Comparison of ENCODE assay signal across 9 mouse cellular contexts in genomic region chr7:19229404-19229803, GRCm38 (mm10). TPM values are rescaled to one million over a fixed set of nuclear protein-coding genes. Genes with fewer than 3 reads are reported as not detected.
A peak's percentile ranks its signal among the peaks of the same experiment; 100 is the strongest.
DNase-seq lines count a peak whose midpoint lies in the region; ATAC-seq and TF ChIP-seq lines count a peak whose summit lies in the region.
"Had no signal": no experiment of that assay in that cellular context is flagged by ENCODE, and none has a peak within 500 bp of the region (broad histone marks: within the 10 kb centered on the region; RNA-seq: fewer than 3 reads in every experiment).

No protein-coding gene starts in this region.

- H3K9ac ChIP-seq in heart, adult 2 months (ENCODE audit: low read depth, low read length), result peak overlapping the region; percentile 74
- H3K9ac ChIP-seq in limb, embryonic 15.5 days, result peak overlapping the region; percentile 47; the same call in 1 of the 2 replicates
- H3K9ac ChIP-seq in stomach, postnatal 0 days (ENCODE audit: low read length), result peak overlapping the region; percentile 68

- peaks cover 9% of the 10 kb centered on the region; the same call in 1 of the 2 replicates for H3K4me1 ChIP-seq in heart, adult 2 months (ENCODE audit: control insufficient read depth, insufficient read depth, low read length)
- H3K4me1 ChIP-seq in limb, embryonic 15.5 days, result peaks cover 16% of the 10 kb centered on the region
- peaks cover 6% of the 10 kb centered on the region for H3K4me1 ChIP-seq in stomach, postnatal 0 days (replicated peaks; ENCODE audit: control insufficient read depth, insufficient read depth)

- no peak for ATAC-seq in limb, embryonic 15.5 days (ENCODE audit: insufficient number of reproducible peaks, low FRiP score, low TSS enrichment, low read depth)
- no peak for ATAC-seq in stomach, postnatal 0 days (ENCODE audit: low FRiP score, low TSS enrichment)
- ATAC-seq in megakaryocyte-erythroid progenitor cell, adult 5-6 weeks (replicated peaks; ENCODE audit: low FRiP score, low TSS enrichment, poor library complexity, severe bottlenecking), result no peak

- no peaks in the 10 kb centered on the region for H3K9me3 ChIP-seq in limb, embryonic 15.5 days
- H3K9me3 ChIP-seq in stomach, postnatal 0 days (ENCODE audit: control insufficient read depth, low read length), result no peaks in the 10 kb centered on the region

- TF ChIP-seq CTCF in heart, adult 2 months (IDR thresholded peaks at IDR 0.05), result no peak
- TF ChIP-seq CTCF in stomach, postnatal 0 days (IDR thresholded peaks at IDR 0.05; ENCODE audit: low read depth), result no peak

- peak overlapping the region; percentile 71 for H3K4me2 ChIP-seq in limb, embryonic 15.5 days
- H3K4me2 ChIP-seq in stomach, postnatal 0 days (replicated peaks; ENCODE audit: low read depth), result peak overlapping the region; percentile 81

- no peak for TF ChIP-seq EP300 in heart, adult 2 months (IDR thresholded peaks at IDR 0.05; ENCODE audit: insufficient read depth, low read depth, low read length)
- no peak for TF ChIP-seq EP300 in stomach, postnatal 0 days (optimal IDR thresholded peaks at IDR 0.05)

- H3K36me3 ChIP-seq in heart, adult 2 months (ENCODE audit: control insufficient read depth, insufficient read depth, low read length), result no peaks in the 10 kb centered on the region; the same call in 1 of the 2 replicates
- peaks cover 14% of the 10 kb centered on the region; the same call in 1 of the 2 replicates for H3K36me3 ChIP-seq in limb, embryonic 15.5 days
- no peaks in the 10 kb centered on the region for H3K36me3 ChIP-seq in stomach, postnatal 0 days (ENCODE audit: control insufficient read depth, insufficient read depth, low read length)

- TF ChIP-seq POLR2A in heart, adult 2 months (IDR thresholded peaks at IDR 0.05; ENCODE audit: insufficient read depth, low read depth, low read length), result no peak

- DNase-seq in heart, adult 2 months, result no peak
- DNase-seq in heart, postnatal 14 days, result no peak
- DNase-seq in thymus, postnatal 0 days (ENCODE audit: low spot score), result peak; percentile 8
- no peak for DNase-seq in thymus, postnatal 36 days
- DNase-seq in stomach, postnatal 0 days (ENCODE audit: low spot score), result no peak
- no peak for DNase-seq in adrenal gland, postnatal 10 days
- DNase-seq: right cerebral cortex, postnatal 25 days had no signal

- H3K4me3 ChIP-seq in heart, adult 2 months, result peak overlapping the region; percentile 84
- H3K4me3 ChIP-seq in limb, embryonic 15.5 days, result peak overlapping the region; percentile 70
- peak overlapping the region; percentile 65 for H3K4me3 ChIP-seq in stomach, postnatal 0 days (ENCODE audit: low read depth, low read length)

- intact Hi-C loops in heart, adult 2 months (cut with DNase I), result loop anchor here (2.0 to 5.0 kb wide), 3 partner anchors 41 to 133 kb away; partner anchors contain the start of genes Ercc1 and Vasp
- intact Hi-C loops in heart, postnatal 14 days (cut with DNase I), result no loop called here

- peaks cover 1% of the 10 kb centered on the region; the same call in 1 of the 2 replicates for H3K79me2 ChIP-seq in heart, adult 2 months (replicated peaks; ENCODE audit: control insufficient read depth, insufficient read depth, low read length)

- WGBS in heart, adult 2 months, result 20% methylated on average over 5 of the region's 5 CpGs
- 36% methylated on average over 5 of the region's 5 CpGs for WGBS in limb, embryonic 15.5 days
- 29% methylated on average over 5 of the region's 5 CpGs for WGBS in stomach, postnatal 0 days

- H3K27me3 ChIP-seq in heart, adult 2 months (ENCODE audit: control insufficient read depth, insufficient read depth, low read length), result no peaks in the 10 kb centered on the region
- no peaks in the 10 kb centered on the region for H3K27me3 ChIP-seq in limb, embryonic 15.5 days
- no peaks in the 10 kb centered on the region for H3K27me3 ChIP-seq in stomach, postnatal 0 days (ENCODE audit: control insufficient read depth, insufficient read depth, low read length)

- peak overlapping the region; percentile 100 for H3K27ac ChIP-seq in heart, adult 2 months
- peak overlapping the region; percentile 99; the same call in 1 of the 2 replicates for H3K27ac ChIP-seq in limb, embryonic 15.5 days
- H3K27ac ChIP-seq in stomach, postnatal 0 days (replicated peaks), result peak overlapping the region; percentile 99; the same call in 1 of the 2 replicates

RNA-seq across cellular contexts. Expression of gene Opa3, which starts 1.3 kb away (rescaled TPM):
- 10 to 100 TPM; 59.9 to 66.0 TPM for total RNA-seq in heart, adult 2 months (2021)
- 64.6 and 91.3 TPM in 2 replicates for polyA plus RNA-seq in heart, adult 2 months (2012; rRNA removed)
- 10 to 100 TPM; 54.8 to 58.3 TPM for total RNA-seq in heart, postnatal 14 days (2021)
- 25.4 and 25.7 TPM in 2 replicates for polyA plus RNA-seq in thymus, postnatal 0 days (2015; fragmentation: Nextera tagmentation; extraction: Ambion mirVana)
- polyA plus RNA-seq in limb, embryonic 15.5 days (2015; fragmentation: Nextera tagmentation; extraction: Ambion mirVana), result 28.4 and 31.5 TPM in 2 replicates
- polyA plus RNA-seq in stomach, postnatal 0 days (2015; fragmentation: Nextera tagmentation; extraction: Ambion mirVana), result 20.3 and 20.7 TPM in 2 replicates
- 10 to 100 TPM; 26.5 to 26.6 TPM for total RNA-seq in adrenal gland, postnatal 10 days (2021)
- 22.3 and 22.6 TPM in 2 replicates for total RNA-seq in megakaryocyte-erythroid progenitor cell, adult 5-6 weeks (2014; fragmentation: Nextera tagmentation)
- 17.1 and 21.2 TPM in 2 replicates for total RNA-seq in megakaryocyte-erythroid progenitor cell, adult 5-6 weeks (2017)

RNA-seq across cellular contexts. Expression of gene Gpr4, which starts 17.1 kb away (rescaled TPM):
- 1 to 10 TPM; 6.8 to 7.2 TPM for total RNA-seq in heart, adult 2 months (2021)
- 17.1 and 22.0 TPM in 2 replicates for polyA plus RNA-seq in heart, adult 2 months (2012; rRNA removed)
- total RNA-seq in heart, postnatal 14 days (2021), result 10 to 100 TPM in 1 of 2 experiments, 1 to 10 TPM in 1; 9.9 to 11.2 TPM
- 0.69 and 0.80 TPM in 2 replicates for polyA plus RNA-seq in thymus, postnatal 0 days (2015; fragmentation: Nextera tagmentation; extraction: Ambion mirVana)
- polyA plus RNA-seq in limb, embryonic 15.5 days (2015; fragmentation: Nextera tagmentation; extraction: Ambion mirVana), result 2.4 and 3.0 TPM in 2 replicates
- polyA plus RNA-seq in stomach, postnatal 0 days (2015; fragmentation: Nextera tagmentation; extraction: Ambion mirVana), result 0.85 and 1.3 TPM in 2 replicates
- total RNA-seq in adrenal gland, postnatal 10 days (2021), result 1 to 10 TPM; 7.4 to 9.2 TPM
- 0.64 TPM in 1 of 2 replicates, not detected in the other for total RNA-seq in megakaryocyte-erythroid progenitor cell, adult 5-6 weeks (2014; fragmentation: Nextera tagmentation)
- total RNA-seq in megakaryocyte-erythroid progenitor cell, adult 5-6 weeks (2017), result not detected in 2 replicates

RNA-seq across cellular contexts. Expression of gene Vasp, which starts 42.2 kb away (rescaled TPM):
- total RNA-seq in heart, adult 2 months (2021), result 10 to 100 TPM; 25.1 to 30.8 TPM
- polyA plus RNA-seq in heart, adult 2 months (2012; rRNA removed), result 43.3 and 51.5 TPM in 2 replicates
- 10 to 100 TPM; 55.7 to 59.1 TPM for total RNA-seq in heart, postnatal 14 days (2021)
- 74.3 and 75.3 TPM in 2 replicates for polyA plus RNA-seq in thymus, postnatal 0 days (2015; fragmentation: Nextera tagmentation; extraction: Ambion mirVana)
- polyA plus RNA-seq in limb, embryonic 15.5 days (2015; fragmentation: Nextera tagmentation; extraction: Ambion mirVana), result 73.8 and 84.0 TPM in 2 replicates
- 108 and 120 TPM in 2 replicates for polyA plus RNA-seq in stomach, postnatal 0 days (2015; fragmentation: Nextera tagmentation; extraction: Ambion mirVana)
- total RNA-seq in adrenal gland, postnatal 10 days (2021), result 10 to 100 TPM; 73.9 to 77.2 TPM
- 19.3 and 34.8 TPM in 2 replicates for total RNA-seq in megakaryocyte-erythroid progenitor cell, adult 5-6 weeks (2014; fragmentation: Nextera tagmentation)
- total RNA-seq in megakaryocyte-erythroid progenitor cell, adult 5-6 weeks (2017), result 27.9 and 53.7 TPM in 2 replicates

RNA-seq across cellular contexts. Expression of gene Ppm1n, which starts 50.5 kb away (rescaled TPM):
- total RNA-seq in heart, adult 2 months (2021), result under 1 TPM in 1 of 2 experiments, not detected in 1; 0.21 TPM
- 0.09 and 0.33 TPM in 2 replicates for polyA plus RNA-seq in heart, adult 2 months (2012; rRNA removed)
- total RNA-seq in heart, postnatal 14 days (2021), result not detected
- 0.27 and 0.30 TPM in 2 replicates for polyA plus RNA-seq in thymus, postnatal 0 days (2015; fragmentation: Nextera tagmentation; extraction: Ambion mirVana)
- polyA plus RNA-seq in limb, embryonic 15.5 days (2015; fragmentation: Nextera tagmentation; extraction: Ambion mirVana), result 0.16 and 0.19 TPM in 2 replicates
- polyA plus RNA-seq in stomach, postnatal 0 days (2015; fragmentation: Nextera tagmentation; extraction: Ambion mirVana), result 0.17 and 0.21 TPM in 2 replicates
- total RNA-seq in adrenal gland, postnatal 10 days (2021), result under 1 TPM in 1 of 2 experiments, not detected in 1; 0.30 TPM
- not detected in 2 replicates for total RNA-seq in megakaryocyte-erythroid progenitor cell, adult 5-6 weeks (2014; fragmentation: Nextera tagmentation)
- not detected in 2 replicates for total RNA-seq in megakaryocyte-erythroid progenitor cell, adult 5-6 weeks (2017)

RNA-seq across cellular contexts. Expression of gene Rtn2, which starts 53.0 kb away (rescaled TPM):
- total RNA-seq in heart, adult 2 months (2021), result 100 to 1,000 TPM; 114 to 136 TPM
- polyA plus RNA-seq in heart, adult 2 months (2012; rRNA removed), result 273 and 340 TPM in 2 replicates
- 100 to 1,000 TPM; 106 to 122 TPM for total RNA-seq in heart, postnatal 14 days (2021)
- polyA plus RNA-seq in thymus, postnatal 0 days (2015; fragmentation: Nextera tagmentation; extraction: Ambion mirVana), result 1.6 and 2.2 TPM in 2 replicates
- 21.4 and 48.2 TPM in 2 replicates for polyA plus RNA-seq in limb, embryonic 15.5 days (2015; fragmentation: Nextera tagmentation; extraction: Ambion mirVana)
- 10.1 and 12.1 TPM in 2 replicates for polyA plus RNA-seq in stomach, postnatal 0 days (2015; fragmentation: Nextera tagmentation; extraction: Ambion mirVana)
- 10 to 100 TPM; 20.2 to 59.7 TPM for total RNA-seq in adrenal gland, postnatal 10 days (2021)
- not detected in 2 replicates for total RNA-seq in megakaryocyte-erythroid progenitor cell, adult 5-6 weeks (2014; fragmentation: Nextera tagmentation)
- total RNA-seq in megakaryocyte-erythroid progenitor cell, adult 5-6 weeks (2017), result not detected in 2 replicates

Comparison
In these comparisons a context has a peak if more than half of its experiments do, and no peak if none do; other contexts are left out.
1. RNA of gene Gpr4, which starts 17.1 kb away (total RNA-seq): 9.9 to 11.2 TPM in heart, postnatal 14 days, 7.4 to 9.2 TPM in adrenal gland, postnatal 10 days and 6.8 to 7.2 TPM in heart, adult 2 months; 0.64 TPM in megakaryocyte-erythroid progenitor cell, adult 5-6 weeks; every median in the first group is over 4 times any median in the second.
2. Peak in every context shown above with its lines, with median percentiles within 50 percentile points of each other: H3K27ac ChIP-seq, H3K4me3 ChIP-seq and H3K9ac ChIP-seq.